Mouse (Mus musculus) testis, postnatal 14 days (tissue): ENCODE data around the gene Fam168a.
A peak's percentile ranks its signal among the peaks of the same experiment; 100 is the strongest.

Source experiments
- DNase-seq: peaks from one replicate; pipeline ENCODE4 v3.0.0; 2021; ENCODE audit warnings: low spot score

The Fam168a gene

DNA sequence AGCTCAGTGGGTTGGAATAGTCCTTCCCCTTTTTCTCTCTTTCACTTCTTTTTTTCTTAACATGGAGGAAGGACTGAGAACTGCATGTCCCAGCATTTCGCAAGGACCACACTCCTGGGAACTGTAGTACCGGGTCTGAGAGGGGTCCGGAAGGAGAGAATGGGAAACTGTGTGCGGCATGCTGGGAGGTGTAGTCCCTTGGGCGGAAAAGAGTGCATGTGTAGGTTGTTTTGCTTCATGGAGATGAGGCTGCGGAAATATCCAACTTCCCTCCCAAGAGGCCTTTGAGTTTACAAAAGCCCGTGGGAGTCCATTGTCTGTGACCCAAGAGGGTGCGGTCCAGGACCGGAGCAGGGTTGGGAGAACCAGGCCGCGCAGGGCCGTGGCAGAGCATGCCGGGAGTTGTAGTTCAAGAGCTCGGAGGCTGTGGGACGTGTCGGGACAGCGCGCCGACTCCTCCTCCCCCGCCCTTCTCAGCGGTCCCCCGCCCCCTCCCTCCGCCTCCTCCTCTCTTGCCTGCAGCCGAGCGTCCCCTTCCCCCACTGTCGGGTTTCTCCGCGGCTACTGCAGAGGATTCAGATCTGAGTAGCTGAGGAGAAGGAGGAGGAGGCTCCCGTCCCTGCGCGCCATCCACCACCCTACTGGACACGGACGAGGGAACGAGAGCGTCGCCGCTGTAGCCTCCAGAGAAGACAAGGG lies at the start of gene Fam168a:
TSS of gene Fam168a (plus strand) at position 493 of the 699 bp plus-strand sequence.
- peak; percentile 96 for DNase-seq

DNA sequence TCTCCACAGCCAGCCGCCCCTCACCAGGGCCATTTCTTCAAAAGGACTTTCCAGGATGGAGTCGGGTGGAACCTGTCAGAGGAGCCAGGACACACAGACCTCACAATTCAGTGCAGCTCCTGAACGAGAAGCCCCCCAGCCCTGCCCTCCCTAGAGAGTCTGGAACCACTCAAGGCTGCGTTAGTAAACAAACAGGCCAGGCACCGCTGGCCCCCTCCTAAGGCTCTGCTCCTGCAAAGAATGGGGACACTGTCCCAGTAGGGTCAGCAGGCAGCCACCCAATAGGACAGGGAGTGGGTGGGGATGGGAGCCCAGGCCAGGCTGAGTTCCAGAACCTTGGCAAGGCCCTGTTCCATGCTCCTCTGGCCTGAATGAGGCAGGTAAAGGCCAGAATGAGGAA lies 49.7 kb upstream of the Fam168a start:
- DNase-seq: no peak

GRCm38 (mm10) chr7:100658093-100658578 lies 48.3 kb upstream of the Fam168a start:
- no peak for DNase-seq

- DNase-seq: no peak
Observed at GRCm38 (mm10) chr7:100661264-100661663, 45.2 kb upstream of the Fam168a start.

DNA sequence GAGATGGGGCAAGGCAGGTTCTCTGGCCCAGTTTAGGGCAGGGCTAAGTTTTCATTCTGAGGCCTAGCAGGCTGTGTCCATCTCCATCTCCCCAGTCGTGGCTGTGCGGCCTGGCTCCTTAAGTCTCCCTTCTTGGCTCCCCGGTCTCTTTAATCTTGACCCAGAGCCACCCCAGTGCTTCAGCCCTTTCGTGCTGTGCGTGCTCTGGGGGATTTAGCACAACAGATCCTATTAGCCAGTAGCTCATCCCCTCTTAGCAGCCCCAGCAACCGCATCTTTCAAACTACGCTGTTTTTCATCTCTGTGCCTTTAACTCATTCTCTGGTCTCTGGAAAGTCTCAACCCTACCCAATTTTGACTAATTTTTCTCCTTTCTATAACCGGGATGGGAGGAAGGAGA lies 44.2 kb upstream of the Fam168a start, which contains the start of gene Plekhb1:
TSS of gene Plekhb1 (minus strand) at position 184 of the 400 bp plus-strand sequence.
- DNase-seq: no peak

DNA sequence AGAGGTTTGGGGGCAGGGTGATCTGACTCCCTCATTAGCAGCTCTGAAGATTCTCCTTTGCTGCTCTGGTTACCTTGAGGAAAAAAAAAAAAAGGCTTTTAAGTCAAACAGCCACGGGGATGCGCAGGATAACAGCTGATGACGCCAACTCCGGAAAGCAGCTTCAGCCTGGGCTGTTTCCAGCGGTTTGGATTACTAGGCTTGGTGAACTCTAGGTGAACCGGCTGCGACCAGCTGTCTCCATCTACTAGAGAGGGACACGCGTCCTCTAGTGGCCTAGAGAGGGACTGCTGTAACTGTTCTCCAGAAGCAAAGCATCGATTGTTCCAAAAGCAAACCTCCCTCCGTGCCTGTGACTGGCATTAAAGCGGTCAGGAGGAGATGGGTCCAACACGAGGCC lies 43.2 kb upstream of the Fam168a start:
- peak; percentile 78 for DNase-seq

DNA sequence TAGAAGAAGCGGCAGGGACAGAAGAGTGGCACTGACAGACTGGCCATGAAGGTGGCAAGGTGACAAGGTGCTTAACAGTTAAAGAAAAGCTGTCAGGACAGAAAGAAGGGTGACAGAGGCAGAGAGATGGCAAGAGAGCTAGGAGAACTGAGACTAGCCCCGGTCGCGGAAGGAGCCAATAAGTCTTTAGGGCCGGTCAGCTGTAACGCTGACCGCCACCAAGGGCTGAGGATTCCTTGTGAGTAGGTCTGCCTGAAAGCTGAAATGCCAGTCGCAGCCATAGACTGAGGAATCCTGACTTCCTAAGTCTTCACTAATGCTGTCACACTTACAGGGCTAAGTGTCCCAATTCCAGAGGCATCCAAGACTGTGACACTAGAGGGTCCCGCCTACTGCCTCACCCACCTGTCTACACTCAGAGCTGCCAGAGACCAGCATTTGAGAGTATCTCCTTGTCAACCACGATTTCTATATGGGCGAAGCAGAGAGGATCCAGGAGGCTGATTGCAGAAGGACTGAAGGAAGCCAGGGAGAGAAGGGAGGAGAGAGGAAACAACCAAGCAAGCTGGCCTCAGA lies 42.6 kb upstream of the Fam168a start:
- no peak for DNase-seq

DNA sequence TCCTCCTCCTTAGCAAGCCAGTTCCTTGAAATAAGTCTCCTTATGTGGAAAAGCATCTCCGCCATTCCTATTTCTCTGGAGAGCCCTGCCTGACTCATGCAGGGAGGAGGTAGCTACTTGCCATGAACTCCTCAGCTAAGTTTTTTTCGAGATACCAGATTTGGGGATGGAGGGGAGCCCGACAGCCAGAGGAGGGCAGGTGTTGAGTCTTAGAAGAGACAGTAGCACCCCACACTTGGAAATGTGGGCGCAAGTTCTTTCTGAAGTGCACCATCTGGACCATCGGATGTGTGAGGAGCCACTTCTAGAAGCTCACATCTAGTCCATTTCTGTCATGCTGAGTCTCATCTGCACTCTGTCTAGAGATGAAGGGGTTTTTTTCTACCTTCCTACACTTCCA lies 35.8 kb upstream of the Fam168a start:
- no peak for DNase-seq

DNA sequence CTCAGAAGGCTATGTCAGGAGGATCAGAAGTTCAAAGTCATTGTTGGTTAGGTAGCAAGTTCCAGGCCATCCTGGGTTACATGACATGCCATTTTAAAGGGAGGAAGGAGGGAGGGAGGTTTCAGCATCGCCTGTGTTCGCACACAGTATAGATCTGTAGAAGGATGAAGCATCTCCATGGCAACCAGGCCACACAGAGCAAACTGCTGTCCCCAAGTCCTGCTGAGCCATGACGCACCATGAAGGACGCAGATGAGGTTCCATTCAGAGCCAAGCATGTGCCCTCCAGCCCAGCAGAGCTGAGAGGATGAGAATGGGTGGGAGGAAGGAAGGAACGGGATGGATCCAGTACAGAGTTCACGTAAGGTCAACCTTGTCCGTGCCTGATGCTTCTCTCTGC lies 33.0 kb upstream of the Fam168a start:
- no peak for DNase-seq

DNA sequence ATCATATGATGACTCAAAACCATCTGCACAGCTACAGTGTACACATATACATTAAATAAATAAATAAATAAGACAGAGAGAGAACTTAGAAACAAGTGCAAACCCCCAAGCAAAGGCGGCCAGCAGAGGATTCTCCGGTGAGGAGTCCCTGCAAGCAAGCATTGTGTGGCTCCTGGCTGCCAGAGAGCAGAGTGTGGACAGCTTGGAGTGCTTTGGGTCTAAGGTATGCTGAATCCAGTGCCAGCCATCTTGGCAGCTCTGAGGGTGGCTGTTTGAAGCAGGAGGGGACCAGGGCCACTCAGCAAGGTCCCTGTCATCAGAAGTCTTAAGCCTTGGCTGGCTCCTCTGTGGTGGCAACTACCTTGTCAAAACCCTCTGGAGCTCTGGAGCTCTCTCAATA lies 31.5 kb upstream of the Fam168a start:
- DNase-seq: no peak

- DNase-seq: no peak
Observed at GRCm38 (mm10) chr7:100678052-100678451, 28.4 kb upstream of the Fam168a start.

- no peak for DNase-seq
Observed at GRCm38 (mm10) chr7:100678948-100679880, 27.2 kb upstream of the Fam168a start.

- no peak for DNase-seq
Observed at GRCm38 (mm10) chr7:100681132-100681531, 25.3 kb upstream of the Fam168a start.

GRCm38 (mm10) chr7:100683241-100683640 lies 23.2 kb upstream of the Fam168a start:
- no peak for DNase-seq

DNA sequence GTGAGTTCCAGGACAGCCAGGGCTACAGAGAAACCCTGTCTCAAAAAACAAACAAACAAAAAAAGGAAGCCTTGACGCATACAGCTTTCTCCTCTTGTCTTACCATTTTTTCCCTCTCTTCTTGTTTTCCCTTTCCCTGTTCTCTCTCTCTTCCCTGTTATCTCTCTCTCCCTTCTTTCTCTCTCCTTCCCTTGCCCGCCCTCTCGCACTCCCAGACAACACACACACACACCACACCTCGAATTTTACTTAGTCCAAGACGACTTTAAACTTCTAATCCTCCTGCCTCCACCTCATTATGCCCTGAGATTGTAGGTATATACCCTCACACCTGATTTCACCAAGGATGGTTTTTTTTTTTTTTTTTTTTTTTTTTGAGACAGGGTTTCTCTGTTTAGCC lies 22.4 kb upstream of the Fam168a start:
- DNase-seq: no peak

DNA sequence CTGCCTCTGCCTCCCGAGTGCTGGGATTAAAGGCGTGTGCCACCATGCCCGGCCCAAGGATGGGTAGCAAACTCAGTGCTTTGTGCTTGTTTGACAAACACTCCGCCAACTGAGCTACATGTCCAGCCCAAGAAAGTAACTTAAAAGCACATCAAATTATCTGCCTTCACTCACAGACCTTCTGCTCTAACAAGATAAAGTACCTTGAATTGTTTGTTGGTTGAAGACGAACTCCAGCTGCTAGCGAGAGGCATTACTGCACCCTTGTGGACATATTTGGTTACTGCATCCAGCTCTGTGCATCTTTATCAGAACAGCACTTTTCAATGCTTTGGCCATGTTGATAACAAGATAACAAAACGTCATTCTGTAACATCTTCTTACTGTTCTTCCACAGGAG lies 21.9 kb upstream of the Fam168a start:
- peak; percentile 54 for DNase-seq

GRCm38 (mm10) chr7:100685061-100686030 lies 21.1 kb upstream of the Fam168a start:
- DNase-seq: peak; percentile 38

- no peak for DNase-seq
Observed at GRCm38 (mm10) chr7:100688471-100688870, 18.0 kb upstream of the Fam168a start.

GRCm38 (mm10) chr7:100693199-100693598 lies 13.2 kb upstream of the Fam168a start:
- DNase-seq: no peak

GRCm38 (mm10) chr7:100699771-100700770 lies 6.4 kb upstream of the Fam168a start:
- DNase-seq: no peak
